Mouse (Mus musculus) effector memory CD4-positive, alpha-beta T cell, adult 5 months (primary cell): ENCODE measurements around the gene Scgb1b7. TPM values are rescaled to one million over a fixed set of nuclear protein-coding genes. Genes with fewer than 3 reads are reported as not detected.

Source experiments
- polyA plus RNA-seq: library from polyadenylated mRNA; unstranded; fragments of 100-300 nt; shearing (Covaris generic); gene quantifications from one replicate; pipeline ENCODE4 v1.2.1, GENCODE M21; 2017

Scgb1b7 gene
- not detected for polyA plus RNA-seq

DNA sequence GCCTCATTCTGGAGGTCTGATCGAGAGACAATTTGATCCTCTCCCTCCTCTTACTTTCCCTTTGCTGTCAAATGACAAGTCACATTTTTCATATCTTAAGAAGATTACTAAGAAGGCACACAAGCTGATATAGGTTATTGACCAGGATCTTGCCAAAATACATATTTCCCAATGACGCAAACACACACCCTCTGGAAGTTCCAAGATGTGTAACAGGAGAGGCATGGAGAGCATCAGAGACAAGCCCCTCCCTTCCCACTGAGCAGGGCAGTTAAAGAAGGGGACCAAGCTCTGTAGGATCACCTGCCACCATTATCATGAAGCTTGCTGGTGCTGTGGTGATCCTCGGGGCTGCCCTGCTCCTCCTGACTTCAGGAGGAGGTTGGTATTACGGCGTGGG, at the start of gene Scgb1b7:
Gene Scgb1b7 (plus strand): TSS at position 301 of the 400 bp plus-strand sequence.

DNA sequence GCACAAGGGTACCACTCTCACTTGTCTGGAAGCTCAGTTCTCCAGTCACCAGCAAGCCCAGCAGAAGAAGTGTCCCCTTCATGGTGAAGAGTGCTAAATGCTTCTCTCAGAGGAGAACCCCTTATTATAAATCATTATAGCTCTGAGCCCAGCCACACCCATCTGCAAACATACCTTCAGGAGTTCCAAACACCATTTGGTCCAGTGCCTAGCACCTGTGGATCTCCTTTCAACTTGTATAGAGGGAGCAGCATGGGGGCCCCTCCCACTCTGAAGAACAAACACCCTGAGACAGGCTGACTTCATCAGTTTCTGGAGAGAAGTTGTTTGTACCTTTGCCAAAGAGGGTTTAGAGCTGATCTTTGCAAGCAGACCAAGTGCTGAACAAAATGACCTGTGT, 6.8 kb upstream of the Scgb1b7 start, which contains the start of gene Scgb2b7:
Gene Scgb2b7 (minus strand): TSS at position 101 of the 400 bp plus-strand sequence.

Other genes starting within 250 kb of the Scgb1b7 start
- gene Scgb2b7, start 6.9 kb upstream of the Scgb1b7 start, polyA plus RNA-seq: not detected